Mouse (Mus musculus): Measurements from ENCODE around the gene Olfr689. TPM values are rescaled to one million over a fixed set of nuclear protein-coding genes. Genes with fewer than 3 reads are reported as not detected.
"Not testable (repeated sequence)": the region's sequence is repeated elsewhere in the genome, so short reads cannot be mapped to it uniquely, and the experiment has no call there.

Olfr689 gene
- not detected for total RNA-seq (2018; cell fraction: chromatin; rRNA removed)
- not detected for total RNA-seq (2018; cell fraction: cytosol; rRNA removed)
- total RNA-seq (2018; cell fraction: nucleus; rRNA removed) = not detected
- not detected in 3 replicates for polyA plus RNA-seq (2018)

DNA sequence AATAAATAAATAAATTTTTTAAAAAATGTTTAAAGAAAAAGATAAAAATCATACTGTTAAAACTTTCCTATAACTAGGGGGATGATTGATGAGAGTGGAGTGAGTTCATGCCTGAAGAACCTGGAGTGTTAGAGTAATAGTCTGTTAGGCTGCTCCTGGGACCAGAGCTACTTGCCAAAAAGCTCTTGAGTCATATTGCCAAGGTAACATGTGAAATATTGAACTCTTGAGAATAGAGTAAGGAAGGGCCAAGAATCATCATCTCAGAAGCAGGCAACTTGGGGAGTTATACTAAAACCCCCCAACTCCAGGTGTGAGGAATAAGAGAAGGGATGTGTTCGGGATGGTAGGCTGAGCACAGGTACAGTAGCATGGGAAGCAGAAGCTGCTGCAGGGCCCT is at the start of gene Olfr689:
TSS of gene Olfr689 (plus strand) at position 301 of the 400 bp plus-strand sequence.
- Histone ChIP-seq H3K79me2 (ENCODE audit: inconsistent target) (no peaks in the 10 kb centered on the region), H3K36me3 (ENCODE audit: inconsistent target) (no peaks in the 10 kb centered on the region), H3K27ac (no peak within 1 kb of the TSS), H3K4me3 (ENCODE audit: inconsistent target) (no peak within 1 kb of the TSS)
- 56% methylated on average over 1 of the region's 1 CpGs for WGBS (ENCODE audit: missing documents)

GRCm38 (mm10) chr7:105272426-105272825 is 38.5 kb upstream of the Olfr689 start:
- H3K27ac ChIP-seq = no peak overlapping the region
- no peaks in the 10 kb centered on the region for H3K79me2 ChIP-seq (ENCODE audit: inconsistent target)
- H3K36me3 ChIP-seq (ENCODE audit: inconsistent target) = no peaks in the 10 kb centered on the region
- no peak overlapping the region for H3K4me3 ChIP-seq (ENCODE audit: inconsistent target)
- 86% methylated on average over 7 of the region's 7 CpGs for WGBS (ENCODE audit: missing documents)

GRCm38 (mm10) chr7:105287795-105288194 is 23.2 kb upstream of the Olfr689 start, which contains the start of gene Olfr688:
TSS of gene Olfr688 (plus strand) at chr7:105288095.
- Histone ChIP-seq H3K36me3 (ENCODE audit: inconsistent target) (no peaks in the 10 kb centered on the region), H3K27ac (no peak within 1 kb of the TSS), H3K4me3 (ENCODE audit: inconsistent target) (no peak within 1 kb of the TSS), H3K79me2 (ENCODE audit: inconsistent target) (no peaks in the 10 kb centered on the region)
- WGBS (ENCODE audit: missing documents) = 79% methylated on average over 5 of the region's 6 CpGs

DNA sequence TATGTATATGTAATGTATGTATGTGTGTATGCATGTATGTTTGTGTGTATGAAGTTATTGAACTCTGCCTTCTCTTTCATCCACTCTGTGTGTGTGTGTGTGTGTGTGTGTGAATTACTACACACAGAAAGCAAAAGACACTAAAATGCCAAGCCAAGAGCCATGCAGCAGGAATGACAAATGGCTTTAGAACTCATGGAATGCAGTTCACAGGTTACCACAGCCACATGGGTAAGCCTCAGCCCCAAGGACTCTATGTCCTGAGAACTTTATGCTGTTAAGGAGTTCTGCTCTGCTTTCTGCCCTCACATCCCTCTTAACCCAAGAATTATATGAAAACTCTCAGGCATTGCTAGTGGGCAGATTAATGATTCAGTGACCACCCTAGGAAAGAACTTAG is 20.9 kb upstream of the Olfr689 start:
- Histone ChIP-seq H3K4me3 (ENCODE audit: inconsistent target) (no peak overlapping the region), H3K79me2 (ENCODE audit: inconsistent target) (no peaks in the 10 kb centered on the region), H3K36me3 (ENCODE audit: inconsistent target) (no peaks in the 10 kb centered on the region), H3K27ac (no peak overlapping the region)

- Histone ChIP-seq H3K27ac (no peak overlapping the region), H3K79me2 (ENCODE audit: inconsistent target) (no peaks in the 10 kb centered on the region), H3K4me3 (ENCODE audit: inconsistent target) (no peak overlapping the region), H3K36me3 (ENCODE audit: inconsistent target) (no peaks in the 10 kb centered on the region)
- 67% methylated on average over 2 of the region's 2 CpGs for WGBS (ENCODE audit: missing documents)
Observed at GRCm38 (mm10) chr7:105325302-105325701, 14.3 kb downstream of the Olfr689 start.

DNA sequence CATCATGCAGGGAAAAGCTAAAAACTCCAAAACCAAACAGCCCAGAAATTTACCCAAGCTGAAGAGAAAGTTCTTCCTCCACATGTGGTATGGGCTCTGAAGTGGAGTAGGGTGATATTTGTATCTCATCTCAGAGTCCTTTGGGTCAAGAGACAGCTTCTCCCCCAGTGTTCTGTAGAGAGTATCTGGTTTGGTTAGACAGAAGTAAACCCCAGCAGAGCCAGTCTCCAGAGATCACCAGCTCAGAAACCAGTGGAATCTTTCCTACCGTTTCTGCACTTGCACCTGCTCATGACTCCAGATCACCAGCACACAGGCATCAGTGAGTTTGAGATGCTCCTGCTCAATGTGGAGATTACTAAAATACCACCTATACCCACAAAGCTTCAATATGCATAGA is 23.0 kb downstream of the Olfr689 start, which contains the start of gene Olfr690:
TSS of gene Olfr690 (minus strand) at position 101 of the 400 bp plus-strand sequence.
- H3K36me3 ChIP-seq (ENCODE audit: inconsistent target) = no peaks in the 10 kb centered on the region
- 71% methylated on average over 1 of the region's 1 CpGs for WGBS (ENCODE audit: missing documents)
- no peaks in the 10 kb centered on the region for H3K79me2 ChIP-seq (ENCODE audit: inconsistent target)
- no peak within 1 kb of the TSS for H3K4me3 ChIP-seq (ENCODE audit: inconsistent target)
- H3K27ac ChIP-seq = no peak within 1 kb of the TSS

DNA sequence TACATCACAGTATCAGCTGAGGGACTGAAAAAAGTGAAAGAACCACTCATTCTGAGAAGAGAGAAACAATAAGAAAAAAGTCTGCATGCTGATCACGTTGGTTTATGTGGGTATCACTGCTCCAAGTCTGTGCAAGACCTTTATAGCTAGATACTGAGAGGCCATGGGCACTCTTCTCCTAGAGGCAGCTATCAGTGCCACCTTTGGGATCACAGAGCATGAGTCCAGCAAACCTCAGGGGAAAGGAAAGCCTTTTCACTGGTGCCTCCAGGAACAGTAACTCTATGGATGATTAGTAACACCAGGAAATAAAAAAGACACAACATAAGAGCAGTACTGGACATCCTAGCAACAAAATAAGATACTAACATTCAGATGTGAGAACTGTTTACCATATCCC is 31.2 kb downstream of the Olfr689 start, which contains the start of gene Olfr691:
TSS of gene Olfr691 (minus strand) at position 101 of the 400 bp plus-strand sequence.
- no peak within 1 kb of the TSS for H3K27ac ChIP-seq
- H3K4me3 ChIP-seq (ENCODE audit: inconsistent target) = no peak within 1 kb of the TSS
- WGBS (ENCODE audit: missing documents) = 59% methylated on average over 1 of the region's 1 CpGs
- H3K36me3 ChIP-seq (ENCODE audit: inconsistent target) = no peaks in the 10 kb centered on the region
- no peaks in the 10 kb centered on the region for H3K79me2 ChIP-seq (ENCODE audit: inconsistent target)

- 92% methylated on average over 2 of the region's 2 CpGs for WGBS (ENCODE audit: missing documents)
- Histone ChIP-seq H3K36me3 (ENCODE audit: inconsistent target) (no peaks in the 10 kb centered on the region), H3K27ac (no peak overlapping the region), H3K4me3 (ENCODE audit: inconsistent target) (no peak overlapping the region), H3K79me2 (ENCODE audit: inconsistent target) (no peaks in the 10 kb centered on the region)
Observed at GRCm38 (mm10) chr7:105342752-105343151, 31.8 kb downstream of the Olfr689 start.

GRCm38 (mm10) chr7:105356064-105356463 is 45.1 kb downstream of the Olfr689 start:
- no CpG with 5 or more reads among the region's 5 CpGs for WGBS (ENCODE audit: missing documents)
- not testable (repeated sequence) for H3K79me2 ChIP-seq (ENCODE audit: inconsistent target); H3K27ac ChIP-seq; H3K36me3 ChIP-seq (ENCODE audit: inconsistent target); H3K4me3 ChIP-seq (ENCODE audit: inconsistent target)

- H3K27ac ChIP-seq; H3K36me3 ChIP-seq (ENCODE audit: inconsistent target); H3K4me3 ChIP-seq (ENCODE audit: inconsistent target); H3K79me2 ChIP-seq (ENCODE audit: inconsistent target): not testable (repeated sequence)
- 95% methylated on average over 1 of the region's 2 CpGs for WGBS (ENCODE audit: missing documents)
Observed at GRCm38 (mm10) chr7:105356487-105356886, 45.5 kb downstream of the Olfr689 start.

- Histone ChIP-seq H3K27ac (no peak overlapping the region), H3K4me3 (ENCODE audit: inconsistent target) (no peak overlapping the region), H3K79me2 (ENCODE audit: inconsistent target) (no peaks in the 10 kb centered on the region), H3K36me3 (ENCODE audit: inconsistent target) (no peaks in the 10 kb centered on the region)
- 100% methylated on average over 2 of the region's 2 CpGs for WGBS (ENCODE audit: missing documents)
Observed at GRCm38 (mm10) chr7:105361713-105362112, 50.7 kb downstream of the Olfr689 start.

DNA sequence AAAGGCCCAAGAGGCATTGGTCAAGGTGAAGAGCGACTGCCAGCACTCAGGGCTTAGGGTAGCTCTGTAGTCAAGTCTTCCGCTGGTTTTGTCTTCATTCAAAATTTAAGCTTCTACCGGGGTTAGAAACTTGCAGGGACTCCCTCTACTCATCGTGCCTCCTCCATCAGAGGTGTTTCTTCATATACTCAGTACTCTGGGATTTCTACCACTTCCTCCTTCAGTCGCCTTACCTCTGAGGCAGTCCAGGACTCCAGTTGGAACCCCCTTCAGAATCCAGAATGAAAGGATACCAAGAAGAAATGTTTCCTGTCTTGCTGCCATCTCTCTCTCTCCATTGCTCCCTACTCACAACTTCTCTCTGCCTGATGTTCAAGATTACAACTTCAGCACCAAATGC is 56.3 kb downstream of the Olfr689 start:
- H3K4me3 ChIP-seq (ENCODE audit: inconsistent target) = no peak overlapping the region
- no peaks in the 10 kb centered on the region for H3K36me3 ChIP-seq (ENCODE audit: inconsistent target)
- no peaks in the 10 kb centered on the region for H3K79me2 ChIP-seq (ENCODE audit: inconsistent target)
- no peak overlapping the region for H3K27ac ChIP-seq
- 81% methylated on average over 5 of the region's 5 CpGs for WGBS (ENCODE audit: missing documents)

DNA sequence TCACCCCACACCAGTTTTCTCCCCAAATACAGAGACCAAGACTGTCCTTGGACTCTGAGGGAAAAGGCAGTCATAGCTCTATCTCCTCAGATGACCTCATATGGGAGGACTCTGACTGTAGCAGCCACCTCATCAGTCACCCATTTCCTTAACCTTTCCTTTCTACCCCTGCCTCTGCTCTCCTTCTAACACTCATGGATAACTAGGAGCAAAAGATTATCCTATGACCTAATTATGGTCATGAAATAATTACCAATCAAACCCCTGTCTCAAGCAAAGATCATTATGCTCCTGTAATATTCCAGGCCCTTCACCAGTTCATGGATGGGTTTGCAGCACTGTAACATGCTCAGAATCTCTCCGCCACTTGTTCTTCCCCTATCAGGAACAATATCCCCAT is 57.0 kb downstream of the Olfr689 start, which contains the start of gene Olfr692:
TSS of gene Olfr692 (plus strand) at position 301 of the 400 bp plus-strand sequence.
- H3K4me3 ChIP-seq (ENCODE audit: inconsistent target) = no peak within 1 kb of the TSS
- no peaks in the 10 kb centered on the region for H3K79me2 ChIP-seq (ENCODE audit: inconsistent target)
- H3K27ac ChIP-seq = no peak within 1 kb of the TSS
- H3K36me3 ChIP-seq (ENCODE audit: inconsistent target) = no peaks in the 10 kb centered on the region
- 90% methylated on average over 1 of the region's 1 CpGs for WGBS (ENCODE audit: missing documents)

DNA sequence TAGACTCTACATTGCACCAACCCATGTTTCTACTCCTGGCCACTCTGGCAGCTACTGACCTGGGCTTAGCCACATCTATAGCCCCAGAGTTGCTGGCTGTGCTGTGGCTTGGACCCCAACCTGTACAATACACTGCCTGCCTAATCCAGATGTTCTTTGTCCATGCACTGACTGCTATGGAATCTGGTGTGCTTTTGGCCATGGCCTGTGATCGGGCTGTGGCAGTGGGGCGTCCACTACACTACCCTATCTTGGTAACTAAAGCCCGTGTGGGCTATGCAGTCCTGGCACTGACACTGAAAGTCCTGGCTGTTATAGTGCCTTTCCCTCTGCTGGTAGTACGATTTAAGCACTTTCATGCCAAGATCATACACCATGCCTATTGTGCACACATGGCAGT is 57.6 kb downstream of the Olfr689 start:
- 94% methylated on average over 4 of the region's 4 CpGs for WGBS (ENCODE audit: missing documents)
- no peaks in the 10 kb centered on the region for H3K79me2 ChIP-seq (ENCODE audit: inconsistent target)
- no peaks in the 10 kb centered on the region for H3K36me3 ChIP-seq (ENCODE audit: inconsistent target)
- no peak overlapping the region for H3K4me3 ChIP-seq (ENCODE audit: inconsistent target)
- H3K27ac ChIP-seq = no peak overlapping the region

Measured in macrophage (primary cell).